Mouse (Mus musculus): ENCODE data around the gene Igf2bp3.

The Igf2bp3 gene

GRCm38 (mm10) chr6:49218275-49218802, 3.6 kb upstream of the Igf2bp3 start:
- no peak for DNase-seq

GRCm38 (mm10) chr6:49217581-49218274, 3.0 kb upstream of the Igf2bp3 start:
- DNase-seq, result peak; percentile 90

- DNase-seq, result no peak
Observed at GRCm38 (mm10) chr6:49216811-49217542, 2.2 kb upstream of the Igf2bp3 start.

- no peak for DNase-seq
Observed at GRCm38 (mm10) chr6:49215748-49216585, 1.2 kb upstream of the Igf2bp3 start.

GRCm38 (mm10) chr6:49214086-49214927, 450 bp downstream of the Igf2bp3 start:
- DNase-seq, result peak; percentile 91

- DNase-seq, result peak; percentile 91
Observed at GRCm38 (mm10) chr6:49213581-49214085, 1.1 kb downstream of the Igf2bp3 start.

- DNase-seq, result peak; percentile 77
Observed at GRCm38 (mm10) chr6:49212931-49213580, 1.7 kb downstream of the Igf2bp3 start.

- DNase-seq, result peak; percentile 57
Observed at GRCm38 (mm10) chr6:49212141-49212540, 2.6 kb downstream of the Igf2bp3 start.

- DNase-seq, result peak; percentile 73
Observed at GRCm38 (mm10) chr6:49211596-49211995, 3.2 kb downstream of the Igf2bp3 start.

- peak; percentile 81 for DNase-seq
Observed at GRCm38 (mm10) chr6:49209881-49210854, 4.6 kb downstream of the Igf2bp3 start.

- DNase-seq, result peak; percentile 78
Observed at GRCm38 (mm10) chr6:49208935-49209334, 5.8 kb downstream of the Igf2bp3 start.

GRCm38 (mm10) chr6:49208297-49208930, 6.3 kb downstream of the Igf2bp3 start:
- DNase-seq, result no peak

GRCm38 (mm10) chr6:49206416-49206815, 8.3 kb downstream of the Igf2bp3 start:
- DNase-seq, result no peak

GRCm38 (mm10) chr6:49195188-49195587, 19.6 kb downstream of the Igf2bp3 start:
- peak; percentile 67 for DNase-seq

- peak; percentile 55 for DNase-seq
Observed at GRCm38 (mm10) chr6:49194536-49194935, 20.2 kb downstream of the Igf2bp3 start.

- peak; percentile 15 for DNase-seq
Observed at GRCm38 (mm10) chr6:49189363-49189762, 25.4 kb downstream of the Igf2bp3 start.

- no peak for DNase-seq
Observed at GRCm38 (mm10) chr6:49187299-49187698, 27.5 kb downstream of the Igf2bp3 start.

GRCm38 (mm10) chr6:49176018-49176417, 38.7 kb downstream of the Igf2bp3 start:
- DNase-seq, result no peak

- no peak for DNase-seq
Observed at GRCm38 (mm10) chr6:49174616-49175015, 40.1 kb downstream of the Igf2bp3 start.

- DNase-seq, result no peak
Observed at GRCm38 (mm10) chr6:49173674-49174073, 41.1 kb downstream of the Igf2bp3 start.
